Mouse (Mus musculus) adipose tissue, adult 10 weeks (tissue): Measurements from ENCODE around the gene Glud1. TPM values are rescaled to one million over a fixed set of nuclear protein-coding genes. Genes with fewer than 3 reads are reported as not detected.

ENCODE experiments used
- polyA plus RNA-seq: library from polyadenylated mRNA; stranded (reverse); fragments of 350-450 nt; fragmentation: Illumina TruSeq; extraction: RNeasy Lipid Tissue Mini Kit (QIAGEN cat#74804); gene quantifications from one replicate; pipeline ENCODE4 v1.2.3, GENCODE M21; 2014; ENCODE audit warnings: low read depth, low replicate concordance

The Glud1 gene
- polyA plus RNA-seq = 128 TPM

GRCm38 (mm10) chr14:34310234-34310965 is at the start of gene Glud1, which contains the start of gene Shld2:
Gene Glud1 (plus strand): TSS chr14:34310727.
Gene Shld2 (minus strand): TSS chr14:34310493.

GRCm38 (mm10) chr14:34355301-34355700 is 44.8 kb downstream of the Glud1 start, which contains the start of gene Fam25c:
Gene Fam25c (minus strand): TSS chr14:34355433.

GRCm38 (mm10) chr14:34374577-34374976 is 64.0 kb downstream of the Glud1 start, which contains the start of gene Sncg:
Gene Sncg (minus strand): TSS chr14:34374789.

GRCm38 (mm10) chr14:34375415-34375904 is 64.9 kb downstream of the Glud1 start, which contains the start of gene Mmrn2:
Gene Mmrn2 (plus strand): TSS chr14:34375465.

Other genes starting within 250 kb of the Glud1 start
- 7.4 TPM for gene Anxa8, start 224.7 kb upstream of the Glud1 start, polyA plus RNA-seq
- 0.32 TPM for gene A630023A22Rik, start 208.0 kb upstream of the Glud1 start, polyA plus RNA-seq
- gene Npy4r, start 158.2 kb upstream of the Glud1 start, polyA plus RNA-seq = not detected
- 0.65 TPM for gene Gprin2, start 109.1 kb upstream of the Glud1 start, polyA plus RNA-seq
- 2.7 TPM for gene Syt15, start 91.1 kb upstream of the Glud1 start, polyA plus RNA-seq
- gene Shld2, start 234 bp upstream of the Glud1 start, polyA plus RNA-seq = 8.5 TPM
- not detected for gene Fam25c, start 44.7 kb downstream of the Glud1 start, polyA plus RNA-seq
- gene Sncg, start 64.1 kb downstream of the Glud1 start, polyA plus RNA-seq = 744 TPM
- gene Mmrn2, start 64.7 kb downstream of the Glud1 start, polyA plus RNA-seq = 17.7 TPM
- gene Bmpr1a, start 192.6 kb downstream of the Glud1 start, polyA plus RNA-seq = 35.4 TPM
- 0.45 TPM for gene 9230112D13Rik, start 212.1 kb downstream of the Glud1 start, polyA plus RNA-seq